In the genomic region with DNA sequence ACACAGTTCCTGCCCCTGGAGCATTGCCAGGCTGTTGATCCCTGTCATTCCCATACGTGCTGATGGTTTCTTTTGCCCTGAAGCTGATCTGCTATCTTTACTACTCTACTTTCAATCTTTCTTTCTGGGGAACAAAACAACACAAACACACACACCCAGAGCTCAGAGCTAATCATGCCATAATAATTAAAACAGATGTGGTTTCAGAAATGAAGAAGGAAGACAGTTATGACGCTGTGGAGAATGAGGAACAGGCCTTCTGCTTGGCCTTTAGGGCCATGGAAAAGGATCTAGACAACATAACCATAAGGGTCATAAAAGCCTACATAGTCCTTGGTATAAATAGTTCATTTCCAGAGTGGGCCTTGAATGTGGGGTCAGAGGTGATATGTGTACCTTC, we compare ENCODE assay signal across 14 mouse cellular contexts. TPM values are rescaled to one million over a fixed set of nuclear protein-coding genes. Genes with fewer than 3 reads are reported as not detected.
"Had no signal": no experiment of that assay in that cellular context is flagged by ENCODE, and none has a peak within 500 bp of the region (broad histone marks: within the 10 kb centered on the region; RNA-seq: fewer than 3 reads in every experiment).

No protein-coding gene starts in this region.

- H3K27me3 ChIP-seq: limb, embryonic 12.5 days; liver, embryonic 12.5 days; lung, embryonic 15.5 days; neural tube, embryonic 13.5 days had no signal

- H3K4me1 ChIP-seq: limb, embryonic 12.5 days; liver, embryonic 12.5 days; lung, embryonic 15.5 days; midbrain, embryonic 10.5 days; neural tube, embryonic 13.5 days had no signal

- H3K4me3 ChIP-seq: limb, embryonic 12.5 days; liver, embryonic 12.5 days; lung, embryonic 15.5 days; midbrain, embryonic 10.5 days; neural tube, embryonic 13.5 days had no signal

- ATAC-seq: liver, embryonic 12.5 days had no signal

- H3K9me3 ChIP-seq: limb, embryonic 12.5 days; liver, embryonic 12.5 days; lung, embryonic 15.5 days; midbrain, embryonic 10.5 days; neural tube, embryonic 13.5 days had no signal

- H3K4me2 ChIP-seq: limb, embryonic 12.5 days; liver, embryonic 12.5 days; lung, embryonic 15.5 days; neural tube, embryonic 13.5 days had no signal

- H3K9ac ChIP-seq: limb, embryonic 12.5 days; liver, embryonic 12.5 days; lung, embryonic 15.5 days; neural tube, embryonic 13.5 days had no signal

- H3K27ac ChIP-seq: limb, embryonic 12.5 days; liver, embryonic 12.5 days; lung, embryonic 15.5 days; midbrain, embryonic 10.5 days; neural tube, embryonic 13.5 days; stomach, postnatal 0 days had no signal

- DNase-seq: kidney, adult 18-20 months; kidney, postnatal 14 days; lung, postnatal 14 days; midbrain, embryonic 14.5 days; right cerebral cortex, postnatal 14 days; thymus, postnatal 4 days had no signal

- H3K36me3 ChIP-seq: limb, embryonic 12.5 days; liver, embryonic 12.5 days; lung, embryonic 15.5 days; midbrain, embryonic 10.5 days; neural tube, embryonic 13.5 days had no signal

RNA-seq across cellular contexts. Expression of a gene that starts 27.5 kb away (rescaled TPM):
- total RNA-seq: layer of hippocampus, postnatal 25 days; left cerebral cortex, postnatal 25 days had no signal
